Mouse (Mus musculus): ENCODE data around the gene Cldn7. TPM values are rescaled to one million over a fixed set of nuclear protein-coding genes. Genes with fewer than 3 reads are reported as not detected.
"Not testable (repeated sequence)": the region's sequence is repeated elsewhere in the genome, so short reads cannot be mapped to it uniquely, and the experiment has no call there.

Gene Cldn7
- polyA plus RNA-seq (2012; rRNA removed) = 88.4 and 172 TPM in 2 replicates

DNA sequence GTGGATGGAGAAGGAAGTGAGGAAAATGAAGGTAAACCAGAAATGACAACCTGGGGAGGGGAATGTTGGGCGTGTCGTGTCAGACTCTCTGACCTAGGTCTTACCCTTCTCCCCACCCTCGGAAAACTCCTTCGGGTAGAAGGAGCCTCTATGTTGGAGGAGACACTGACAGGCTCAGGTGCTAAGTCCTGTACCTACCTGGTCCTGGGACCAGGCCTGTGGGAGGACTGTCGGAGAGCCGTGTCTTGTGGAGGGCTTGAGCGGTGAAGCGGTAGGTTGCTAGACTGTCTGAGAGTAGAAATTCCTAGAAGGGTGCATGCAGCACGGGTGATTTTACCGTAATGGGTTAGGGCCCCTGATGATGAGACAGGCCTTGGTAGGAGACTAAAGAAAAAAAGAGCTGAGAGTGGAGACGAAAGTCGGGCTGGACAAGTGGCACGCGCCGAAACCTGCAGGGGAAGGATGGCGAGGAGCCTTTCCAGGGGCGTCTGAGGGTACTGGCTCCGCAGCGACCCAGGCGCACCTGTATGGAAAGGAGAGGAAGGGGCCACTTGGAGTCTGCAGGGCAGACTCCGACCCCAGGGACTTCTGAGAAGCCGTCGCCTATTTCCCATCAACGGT lies at the start of gene Cldn7:
Gene Cldn7 (plus strand): TSS at position 130 of the 621 bp plus-strand sequence.
- DNase-seq (ENCODE audit: low read depth) = no peak

DNA sequence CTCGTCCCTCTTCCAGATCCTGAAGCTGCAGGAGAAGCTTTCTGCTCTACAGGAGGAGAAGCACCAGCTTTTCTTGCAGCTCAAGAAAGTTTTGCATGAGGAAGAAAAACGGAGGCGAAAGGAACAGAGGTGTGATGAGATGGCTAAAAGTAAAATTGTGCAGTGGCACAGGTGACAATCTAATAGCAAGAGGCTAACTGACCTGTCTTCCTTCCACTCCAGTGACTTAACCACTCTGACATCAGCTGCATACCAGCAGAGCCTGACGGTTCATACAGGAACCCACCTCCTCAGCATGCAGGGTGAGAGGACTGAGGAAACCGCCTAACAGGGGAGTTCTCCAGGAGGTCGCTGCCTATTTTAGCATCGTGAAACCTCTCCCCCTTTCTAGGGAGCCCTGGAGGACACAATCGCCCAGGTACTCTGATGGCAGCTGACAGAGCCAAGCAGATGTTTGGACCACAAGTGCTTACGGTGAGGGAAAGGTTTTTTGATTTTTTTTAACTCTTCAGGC lies 49.6 kb upstream of the Cldn7 start:
- DNase-seq (ENCODE audit: low read depth) = no peak

DNA sequence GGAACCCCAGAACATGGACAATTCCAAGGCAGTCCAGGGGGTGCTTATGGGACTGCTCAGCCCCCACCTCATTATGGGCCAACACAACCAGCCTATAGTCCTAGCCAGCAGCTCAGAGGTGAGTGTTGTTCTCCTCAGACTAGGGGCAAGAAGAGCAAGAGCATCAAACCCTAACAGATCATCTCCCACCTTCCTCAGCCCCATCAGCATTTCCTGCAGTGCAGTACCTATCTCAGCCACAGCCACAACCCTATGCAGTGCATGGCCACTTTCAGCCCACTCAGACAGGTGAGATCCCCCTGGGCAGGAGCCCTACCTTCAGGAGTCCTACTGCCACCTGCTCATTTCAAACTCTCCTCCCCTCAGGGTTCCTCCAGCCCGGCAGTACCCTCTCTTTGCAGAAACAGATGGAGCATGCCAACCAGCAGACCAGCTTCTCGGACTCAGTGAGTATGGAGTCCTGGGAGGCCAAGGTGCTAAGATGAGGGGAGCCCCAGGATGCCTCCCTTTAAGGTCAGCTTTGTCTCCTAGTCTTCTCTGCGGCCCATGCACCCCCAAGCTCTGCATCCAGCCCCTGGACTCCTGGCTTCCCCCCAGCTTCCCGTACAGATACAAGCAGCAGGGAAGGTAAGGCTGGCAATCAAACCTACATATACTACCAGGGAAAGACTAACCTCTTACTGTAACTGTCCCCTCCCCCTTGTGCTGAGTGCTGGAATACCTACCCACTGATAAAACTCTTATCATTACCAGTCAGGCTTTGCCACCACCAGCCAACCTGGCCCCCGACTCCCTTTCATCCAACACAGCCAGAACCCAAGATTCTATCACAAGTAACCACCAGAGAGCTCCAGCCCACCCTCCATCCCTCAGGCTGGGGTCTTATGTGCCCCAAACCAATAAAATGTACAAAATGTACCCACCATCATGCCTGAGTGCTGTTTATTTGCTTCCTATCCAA lies 48.6 kb upstream of the Cldn7 start:
- DNase-seq (ENCODE audit: low read depth) = no peak

DNA sequence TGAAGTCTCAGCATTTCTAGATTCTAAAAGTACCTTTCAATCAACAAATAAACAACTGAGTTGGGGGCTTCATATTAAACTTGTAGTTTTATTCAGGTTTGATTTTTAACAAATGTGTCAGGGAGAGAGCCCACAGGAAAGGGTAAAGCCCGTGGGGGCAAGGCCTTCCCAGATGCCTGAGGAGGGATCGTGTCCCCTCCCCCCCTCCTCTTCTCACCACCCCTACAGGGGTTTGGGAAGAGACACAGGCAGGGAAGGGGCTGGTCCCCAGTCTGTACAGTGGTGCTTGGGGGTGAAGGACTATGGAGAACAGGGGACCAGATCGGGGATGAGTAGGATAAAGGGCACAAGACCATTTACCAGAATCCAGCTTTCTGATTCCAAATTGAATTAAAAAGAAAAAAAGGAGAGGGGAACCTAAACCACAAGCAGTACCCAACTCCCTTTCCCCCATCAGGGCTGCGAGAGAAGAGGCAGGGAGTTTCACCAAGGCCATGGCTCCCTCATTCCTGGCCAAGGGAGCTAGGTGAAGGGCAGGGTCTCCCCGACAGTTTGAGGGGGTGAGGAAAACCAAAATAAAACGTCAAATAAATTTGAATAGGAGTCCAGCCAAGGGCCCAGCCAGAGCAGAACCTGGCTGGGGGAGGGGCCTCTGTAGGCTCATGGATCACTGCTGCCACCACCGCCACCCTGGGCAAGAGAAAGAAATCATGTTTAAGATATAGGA lies 47.8 kb upstream of the Cldn7 start:
- not testable (repeated sequence) for DNase-seq (ENCODE audit: low read depth)

DNA sequence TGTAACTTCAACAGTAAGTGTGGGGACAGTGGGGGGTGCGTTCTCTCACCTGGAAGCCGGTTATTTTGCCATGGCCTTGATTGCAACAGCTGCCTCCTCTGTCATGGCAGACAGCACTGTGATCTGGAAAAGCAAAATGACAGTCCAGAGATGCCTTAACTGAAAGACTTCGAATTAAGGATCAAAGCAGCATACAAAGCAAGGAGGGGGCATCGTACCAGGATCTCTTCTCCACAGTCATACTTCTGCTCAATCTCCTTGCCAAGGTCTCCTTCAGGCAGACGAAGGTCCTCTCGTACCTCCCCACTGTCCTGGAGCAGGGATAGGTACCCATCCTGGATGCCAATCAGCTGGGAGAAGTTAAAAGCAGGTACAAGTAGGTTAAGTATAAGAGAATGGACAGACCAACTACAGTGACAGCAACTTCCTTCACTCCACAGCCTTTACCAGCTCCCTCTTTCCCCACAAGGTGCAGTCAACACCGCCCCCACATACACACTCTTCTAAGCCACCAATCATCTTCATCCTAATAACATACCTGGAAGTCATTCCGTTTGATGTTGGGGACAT lies 47.1 kb upstream of the Cldn7 start:
- no peak for DNase-seq (ENCODE audit: low read depth)

DNA sequence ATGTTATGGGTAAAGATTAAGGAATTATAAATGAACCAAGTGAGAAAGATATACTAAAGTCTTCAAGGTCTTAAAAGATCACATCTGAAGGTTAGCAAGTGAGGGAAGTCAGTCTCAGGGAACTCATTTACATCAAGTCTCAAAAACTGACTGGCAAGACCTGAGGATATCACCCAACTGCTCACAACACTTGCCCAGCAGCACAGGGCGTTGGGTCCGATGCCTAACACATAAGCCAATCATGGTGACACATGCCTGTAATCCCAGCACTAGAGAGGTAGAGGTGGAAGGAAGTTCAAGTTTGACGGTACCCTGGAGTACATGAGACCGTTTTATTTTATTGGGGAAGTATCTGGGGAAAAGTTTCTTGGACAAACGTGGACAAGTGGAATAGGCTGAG lies 46.5 kb upstream of the Cldn7 start:
- no peak for DNase-seq (ENCODE audit: low read depth)

DNA sequence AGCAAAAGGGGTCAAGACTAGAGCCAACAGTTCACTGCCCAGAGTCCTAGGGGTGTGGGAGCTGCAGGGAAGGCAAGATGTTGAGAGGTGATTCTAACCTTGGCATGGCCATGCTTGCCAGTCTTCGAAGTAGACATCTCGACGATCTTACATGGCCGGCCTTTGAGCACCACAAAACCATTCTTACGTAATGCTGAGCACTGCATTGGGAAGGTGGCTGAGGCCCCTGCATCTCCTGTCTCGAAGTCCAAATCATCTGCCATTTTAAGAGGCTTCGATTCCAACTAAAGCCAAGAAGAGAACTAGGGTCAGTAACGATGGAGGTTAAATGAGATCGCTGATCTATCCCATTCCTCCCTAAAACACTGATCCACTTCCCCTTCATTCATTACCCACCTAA lies 45.5 kb upstream of the Cldn7 start:
- no peak for DNase-seq (ENCODE audit: low read depth)

DNA sequence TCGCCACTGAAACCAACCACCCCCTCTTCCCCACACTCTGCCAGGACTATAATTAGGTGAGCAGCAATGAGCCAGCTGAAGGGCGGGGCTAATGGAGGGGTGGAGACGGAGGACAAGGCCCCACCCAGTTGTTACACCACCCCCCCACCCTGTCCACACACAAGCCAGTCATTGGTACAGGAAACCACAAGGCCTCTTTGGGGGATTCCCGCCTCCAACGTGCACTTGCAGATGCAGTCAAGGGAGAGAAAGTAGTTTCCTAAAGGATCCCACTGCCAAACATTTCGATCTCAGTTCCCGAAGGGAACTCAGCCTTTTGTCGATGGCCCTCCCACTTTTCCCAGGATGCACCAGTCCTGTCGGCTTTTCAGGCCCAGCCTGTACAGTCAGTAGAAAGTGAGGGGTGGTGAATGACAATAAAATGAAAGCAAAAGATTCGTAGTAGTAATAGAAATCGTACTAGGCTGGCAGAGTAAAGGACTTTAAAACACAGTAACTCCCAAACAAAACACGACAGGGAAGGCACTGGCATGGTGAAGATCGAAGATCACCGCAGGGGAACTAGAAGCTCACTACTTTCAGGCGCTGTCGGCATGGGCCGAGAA lies 44.8 kb upstream of the Cldn7 start:
- peak; percentile 69 for DNase-seq (ENCODE audit: low read depth)

DNA sequence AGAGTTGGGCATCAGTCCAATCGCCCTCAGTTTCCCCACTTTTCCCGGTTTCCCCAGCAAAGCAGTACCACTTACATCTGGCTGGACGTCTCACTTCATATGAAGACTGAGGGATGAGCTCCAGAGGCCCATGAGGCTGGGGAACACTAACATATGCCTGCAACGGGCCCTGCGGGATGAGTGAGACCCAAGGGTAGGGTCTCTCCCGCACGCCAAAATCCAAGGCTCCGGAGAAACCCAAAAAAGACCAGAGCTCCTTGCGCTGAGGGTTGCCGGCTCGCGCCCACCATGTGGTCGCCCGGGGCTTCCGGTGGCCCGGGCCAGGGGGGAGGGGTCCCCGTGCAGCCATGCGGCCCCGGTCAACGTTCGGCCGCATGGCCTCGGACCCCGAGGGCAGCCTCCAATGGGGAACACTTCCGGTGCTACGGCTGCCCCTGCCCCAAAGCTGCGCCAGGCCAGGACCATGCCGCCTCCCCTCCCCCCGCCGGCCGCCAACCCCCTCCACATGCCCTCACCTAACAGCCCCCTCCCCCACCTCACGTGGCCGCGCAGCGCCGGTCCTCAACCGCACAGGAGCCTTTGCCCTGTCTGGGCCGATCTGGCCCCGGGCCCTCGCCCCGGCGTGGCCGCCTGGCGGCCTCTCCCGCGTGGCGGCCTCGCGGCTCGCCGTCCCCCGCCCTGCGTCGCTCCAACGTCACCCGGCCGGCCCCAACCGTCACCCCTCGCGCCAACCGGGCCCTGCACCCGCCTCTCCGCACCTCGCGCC lies 44.1 kb upstream of the Cldn7 start:
- no peak for DNase-seq (ENCODE audit: low read depth)

DNA sequence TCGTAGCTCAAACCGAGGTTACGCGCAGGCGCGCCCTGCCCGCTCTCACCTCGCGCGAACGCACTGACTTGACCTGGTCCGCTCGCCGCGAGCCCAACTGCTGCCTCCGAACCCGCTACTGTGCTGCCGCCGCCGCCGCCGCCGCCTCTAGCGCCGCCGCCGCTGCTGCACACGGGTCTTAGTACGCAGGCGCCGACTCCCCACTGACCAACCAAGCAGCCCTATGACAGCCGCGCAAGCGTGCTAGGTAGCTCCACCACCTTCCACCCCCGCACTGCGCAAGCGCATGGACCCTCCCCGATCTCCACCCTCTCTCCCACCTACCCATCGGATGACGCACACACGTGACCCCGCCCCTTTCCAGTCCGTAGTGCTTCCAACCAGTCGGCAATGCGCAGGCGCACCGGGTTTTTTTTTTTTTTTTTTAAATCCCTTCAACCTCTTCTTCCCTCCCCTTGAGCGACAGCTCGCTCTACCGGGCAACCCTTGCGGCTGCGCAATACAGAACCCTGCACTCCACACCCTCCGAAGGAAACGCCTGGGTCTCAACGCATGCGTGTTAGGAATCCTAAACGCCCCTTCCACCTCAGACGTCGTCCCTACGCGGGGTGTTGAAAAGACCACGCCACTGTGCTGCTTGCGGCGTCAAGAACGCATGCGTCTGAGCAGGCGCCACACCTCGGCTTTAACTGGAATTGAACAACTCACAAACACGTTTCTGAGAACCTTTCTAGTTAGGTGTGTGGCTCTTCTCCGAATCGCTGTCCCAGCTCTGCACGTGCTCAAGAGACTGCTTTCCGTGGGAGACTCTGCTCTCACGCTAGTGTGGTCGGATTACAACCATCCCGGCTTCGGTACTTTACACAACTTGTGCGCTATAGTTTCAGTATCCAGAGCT lies 43.2 kb upstream of the Cldn7 start, which contains the start of gene Eif5a:
Gene Eif5a (minus strand): TSS at position 845 of the 898 bp plus-strand sequence.
- peak; percentile 96 for DNase-seq (ENCODE audit: low read depth)

DNA sequence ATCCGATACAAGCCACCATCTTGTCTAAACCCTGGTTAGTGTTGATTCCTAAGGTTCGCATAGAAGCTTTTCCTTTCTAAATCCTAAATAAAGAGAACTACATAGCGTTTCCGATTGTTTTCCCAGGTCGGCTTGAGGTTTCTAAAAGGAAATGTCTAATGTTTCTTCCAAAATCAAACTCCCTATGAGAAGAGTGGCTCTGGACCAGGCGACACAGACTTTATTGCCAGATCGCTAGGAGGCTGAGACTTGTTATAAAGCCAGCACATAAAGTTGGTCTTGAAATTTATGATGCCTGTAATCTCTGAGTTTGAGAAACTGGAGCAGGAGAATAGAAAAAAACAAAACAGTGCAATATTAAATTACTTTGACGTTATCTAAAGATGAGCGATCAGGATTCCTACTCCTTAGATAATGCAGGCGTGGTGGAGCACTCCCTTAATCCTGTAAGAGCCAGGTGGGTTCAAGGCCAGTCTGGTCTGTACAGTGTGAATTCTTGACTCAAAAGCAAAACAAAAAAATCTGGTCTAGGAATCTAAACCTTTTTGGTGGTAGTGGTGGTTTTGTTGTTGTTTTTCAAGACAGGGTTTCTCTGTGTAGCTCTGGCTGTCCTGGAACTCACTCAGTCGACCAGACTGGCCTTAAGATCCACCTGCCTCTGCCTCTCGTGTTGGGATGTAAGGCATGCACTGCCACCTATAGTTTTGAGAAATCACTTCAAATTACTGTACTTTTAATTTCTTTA lies 42.4 kb upstream of the Cldn7 start:
- peak; percentile 41 for DNase-seq (ENCODE audit: low read depth)

DNA sequence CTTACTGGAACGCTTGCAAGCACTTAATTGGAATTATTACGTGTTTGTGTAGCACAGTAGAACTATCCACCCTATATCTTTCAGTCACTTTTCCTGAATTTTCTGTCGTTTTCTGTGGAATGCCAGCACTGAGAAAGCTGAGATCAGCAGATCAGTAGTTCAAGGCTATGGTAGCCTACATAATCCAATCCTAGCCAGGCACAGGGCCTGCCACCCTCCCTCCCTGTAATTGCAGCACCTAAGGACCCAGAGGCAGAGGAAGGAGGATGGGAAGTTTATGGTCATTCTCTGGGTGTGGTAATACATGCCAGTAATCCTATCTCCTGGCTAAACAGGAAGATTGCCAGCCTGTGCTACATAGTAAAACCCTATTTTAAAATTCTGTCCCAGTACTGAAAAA lies 41.8 kb upstream of the Cldn7 start:
- peak; percentile 63 for DNase-seq (ENCODE audit: low read depth)

DNA sequence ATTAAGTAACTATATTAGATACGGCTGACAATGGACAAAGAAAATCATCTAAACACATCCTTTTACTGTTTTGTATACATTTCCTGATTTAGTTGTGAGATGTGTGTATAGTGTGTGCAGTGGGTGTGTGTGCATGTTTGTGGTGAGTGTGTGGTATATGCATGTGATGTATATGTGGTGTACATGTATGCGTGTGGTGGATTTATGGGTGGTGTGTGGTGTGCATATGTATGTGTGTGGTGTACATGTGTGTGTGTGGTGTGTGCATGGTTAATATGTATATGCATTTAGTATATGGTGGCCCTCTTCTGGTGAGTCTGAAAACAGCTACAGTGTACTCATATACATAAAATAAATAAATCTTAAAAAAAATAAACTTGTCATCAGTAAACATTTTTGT lies 37.1 kb upstream of the Cldn7 start:
- DNase-seq (ENCODE audit: low read depth) = no peak

DNA sequence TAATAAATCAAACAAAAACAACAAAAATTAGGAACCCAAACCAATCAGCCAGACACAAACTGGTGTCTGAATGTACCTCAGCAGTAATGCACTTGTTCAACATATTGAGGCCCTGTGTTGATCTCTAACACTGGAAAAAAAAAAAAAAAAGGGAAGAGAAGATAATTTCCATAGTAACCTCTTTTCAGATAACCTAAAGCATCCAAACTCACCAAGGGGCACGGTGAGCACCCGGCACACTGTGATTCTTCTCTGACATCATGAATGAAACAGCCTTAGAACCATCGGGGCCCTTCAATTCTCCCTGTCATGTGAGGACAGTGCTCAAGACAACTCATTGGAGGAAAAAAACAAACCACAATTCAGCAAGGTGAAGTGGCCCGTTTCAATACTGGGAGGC lies 34.9 kb upstream of the Cldn7 start:
- DNase-seq (ENCODE audit: low read depth) = no peak

DNA sequence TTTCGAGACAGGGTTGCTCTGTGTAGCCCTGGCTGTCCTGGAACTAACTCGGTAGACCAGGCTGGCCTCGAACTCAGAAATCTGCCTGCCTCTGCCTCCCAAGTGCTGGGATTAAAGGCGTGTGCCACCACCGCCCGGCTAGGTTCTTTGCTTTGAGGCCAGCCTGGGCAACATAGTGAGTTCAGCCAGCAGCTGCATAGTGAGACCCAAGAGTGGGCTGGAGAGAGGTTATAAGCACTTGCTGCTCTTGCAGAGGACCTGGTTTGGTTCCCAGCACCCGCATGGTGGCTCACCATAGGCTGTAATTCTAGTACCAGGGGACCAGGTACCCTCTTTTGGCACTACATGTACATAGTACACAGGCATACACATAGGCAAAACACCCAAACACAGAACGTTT lies 34.4 kb upstream of the Cldn7 start:
- DNase-seq (ENCODE audit: low read depth) = not testable (repeated sequence)

DNA sequence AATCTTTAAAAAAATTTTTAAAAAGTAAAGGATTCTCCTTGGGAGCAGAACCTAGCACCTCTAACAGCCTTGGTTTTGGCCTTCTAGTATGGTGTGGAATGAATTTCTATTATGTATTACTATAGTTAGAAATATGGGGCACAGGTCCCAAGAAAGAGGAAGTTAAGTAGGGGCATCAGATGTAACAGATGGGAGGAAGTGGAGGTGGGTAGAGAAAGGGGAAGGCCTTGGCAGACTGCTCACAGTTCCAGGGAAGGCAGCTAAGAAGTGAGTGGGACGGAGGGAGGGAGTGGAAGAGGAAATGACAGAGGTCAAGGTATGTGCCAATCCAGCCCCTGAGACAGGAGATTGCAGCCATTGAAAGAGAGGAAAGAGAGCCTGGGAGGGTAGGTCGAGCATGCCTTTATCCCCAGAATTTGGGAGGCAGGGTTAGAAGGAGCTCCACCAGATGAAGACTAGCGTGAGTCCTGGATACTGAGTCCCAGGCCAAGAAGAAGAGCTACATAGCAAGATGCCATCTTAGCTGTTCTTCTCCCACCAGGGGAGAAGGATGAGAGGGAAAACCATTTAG lies 33.5 kb upstream of the Cldn7 start:
- DNase-seq (ENCODE audit: low read depth) = no peak

DNA sequence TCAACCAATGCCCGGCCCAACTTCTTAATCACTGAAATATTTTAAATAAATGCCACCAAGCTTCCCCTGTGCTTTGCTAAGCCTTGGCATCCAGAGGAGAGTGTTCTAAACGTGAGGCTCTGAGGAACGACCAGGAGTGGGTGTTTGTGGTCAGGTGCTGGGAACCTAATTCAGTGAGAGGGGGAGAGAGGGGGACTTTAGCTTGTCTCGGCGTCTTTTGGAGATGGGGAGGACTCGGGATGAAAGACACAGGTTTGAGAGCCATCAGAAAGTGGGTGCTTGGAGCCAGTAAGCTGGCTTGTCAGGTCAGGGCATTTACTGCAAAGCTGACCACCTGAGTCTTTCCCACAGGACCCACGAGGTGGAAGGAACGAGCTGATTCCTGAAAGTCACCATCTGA lies 32.8 kb upstream of the Cldn7 start:
- DNase-seq (ENCODE audit: low read depth) = no peak

DNA sequence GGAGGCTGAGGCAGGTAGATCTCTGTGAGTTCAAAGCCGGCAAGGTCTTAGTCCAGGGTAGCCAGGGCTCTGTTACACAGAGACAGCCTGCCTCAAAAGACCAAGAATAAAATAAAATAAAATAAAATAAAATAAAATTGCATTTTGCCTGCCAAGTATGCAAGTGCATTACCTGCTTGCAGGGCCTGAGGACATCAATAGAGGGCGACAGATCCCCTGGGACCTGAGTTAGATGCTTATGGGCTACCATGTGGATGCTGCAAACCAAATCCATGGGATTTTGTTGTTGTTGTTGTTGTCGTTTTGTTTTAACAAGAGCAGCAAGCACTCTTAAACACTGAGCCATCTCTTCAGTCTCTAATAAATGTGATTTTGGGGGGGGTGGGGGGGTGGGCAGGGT lies 32.3 kb upstream of the Cldn7 start:
- no peak for DNase-seq (ENCODE audit: low read depth)

Data from gonadal fat pad, adult 2 months (tissue).